Mouse (Mus musculus) kidney, embryonic 14.5 days (tissue): ENCODE measurements around the gene Cgrrf1. TPM values are rescaled to one million over a fixed set of nuclear protein-coding genes. Genes with fewer than 3 reads are reported as not detected.

Experiments used
- ATAC-seq: fragments of 200-750 bp; cut with Nextera tagmentation; 2 replicates; pipeline ENCODE4 v1.8.0; 2017; ENCODE audit warnings: moderate number of reproducible peaks, mild to moderate bottlenecking, moderate TSS enrichment, moderate library complexity; ENCODE audit not compliant: low FRiP score, low TSS enrichment
- H3K27ac ChIP-seq: fragments of 300-500 bp; sonication (generic); 2 replicates; pipeline ENCODE4 v1.5.1; 2014; ENCODE audit warnings: low read depth, mild to moderate bottlenecking, low read length, moderate library complexity, mixed read lengths
- H3K27me3 ChIP-seq: fragments of 300-500 bp; sonication (generic); 2 replicates; pipeline ENCODE4 v1.6.1; 2014; ENCODE audit warnings: mild to moderate bottlenecking, low read length; ENCODE audit not compliant: control insufficient read depth, insufficient read depth
- H3K36me3 ChIP-seq: fragments of 300-500 bp; sonication (generic); 2 replicates; pipeline ENCODE4 v1.6.1; 2014; ENCODE audit warnings: low read length, mixed read lengths; ENCODE audit not compliant: control insufficient read depth, insufficient read depth
- H3K4me1 ChIP-seq: fragments of 300-500 bp; sonication (generic); 2 replicates; pipeline ENCODE4 v1.6.1; 2014; ENCODE audit warnings: low read length, mixed read lengths; ENCODE audit not compliant: control insufficient read depth, insufficient read depth
- H3K4me2 ChIP-seq: fragments of 300-500 bp; sonication (generic); replicated peaks from 2 replicates; pipeline ENCODE4 v1.6.1; 2014; ENCODE audit warnings: low read depth, mild to moderate bottlenecking, low read length
- H3K4me3 ChIP-seq: fragments of 300-500 bp; sonication (generic); 2 replicates; pipeline ENCODE4 v1.5.1; 2014; ENCODE audit warnings: mild to moderate bottlenecking, low read length
- H3K9ac ChIP-seq: fragments of 300-500 bp; sonication (generic); 2 replicates; pipeline ENCODE4 v1.6.1; 2014; ENCODE audit warnings: low read depth, mild to moderate bottlenecking, low read length, moderate library complexity
- H3K9me3 ChIP-seq: fragments of 300-500 bp; sonication (generic); 2 replicates; pipeline ENCODE4 v1.6.1; 2016; ENCODE audit warnings: low read length; ENCODE audit not compliant: control insufficient read depth
- WGBS: fragments of 180-500 bp; shearing (Covaris S2); extraction: QIAGEN DNeasy Blood & Tissue Kit; methylation state at CpG from one replicate; pipeline ENCODE4 v1.1.7; 2014; 5-methylcytosine and 5-hydroxymethylcytosine counted together
- polyA plus RNA-seq: library from polyadenylated mRNA; unstranded; fragments of >200 nt; fragmentation: Nextera tagmentation; extraction: Ambion mirVana; gene quantifications from 2 replicates; pipeline ENCODE4 v1.2.1, GENCODE M21; 2014

The Cgrrf1 gene
- polyA plus RNA-seq, 1 experiment from 2014 or later: 30.6 TPM

- no peak overlapping the region for H3K4me3 ChIP-seq
- no peaks in the 10 kb centered on the region for H3K9me3 ChIP-seq
- H3K27me3 ChIP-seq: no peaks in the 10 kb centered on the region
- 83% methylated on average over 5 of the region's 5 CpGs for WGBS
- H3K4me2 ChIP-seq: no peak overlapping the region
- no peaks in the 10 kb centered on the region for H3K4me1 ChIP-seq
- H3K9ac ChIP-seq: no peak overlapping the region
- ATAC-seq: no peak
- H3K36me3 ChIP-seq: no peaks in the 10 kb centered on the region
- H3K27ac ChIP-seq: no peak overlapping the region
Observed at GRCm38 (mm10) chr14:46897953-46898352, 66.0 kb downstream of the Cgrrf1 start.

GRCm38 (mm10) chr14:46898626-46899025, 66.7 kb downstream of the Cgrrf1 start:
- Histone ChIP-seq H3K4me1 (no peaks in the 10 kb centered on the region), H3K9ac (no peak overlapping the region), H3K9me3 (no peaks in the 10 kb centered on the region), H3K4me2 (no peak overlapping the region), H3K36me3 (no peaks in the 10 kb centered on the region), H3K4me3 (no peak overlapping the region), H3K27ac (no peak overlapping the region), H3K27me3 (no peaks in the 10 kb centered on the region)
- no peak for ATAC-seq
- 66% methylated on average over 3 of the region's 3 CpGs for WGBS

DNA sequence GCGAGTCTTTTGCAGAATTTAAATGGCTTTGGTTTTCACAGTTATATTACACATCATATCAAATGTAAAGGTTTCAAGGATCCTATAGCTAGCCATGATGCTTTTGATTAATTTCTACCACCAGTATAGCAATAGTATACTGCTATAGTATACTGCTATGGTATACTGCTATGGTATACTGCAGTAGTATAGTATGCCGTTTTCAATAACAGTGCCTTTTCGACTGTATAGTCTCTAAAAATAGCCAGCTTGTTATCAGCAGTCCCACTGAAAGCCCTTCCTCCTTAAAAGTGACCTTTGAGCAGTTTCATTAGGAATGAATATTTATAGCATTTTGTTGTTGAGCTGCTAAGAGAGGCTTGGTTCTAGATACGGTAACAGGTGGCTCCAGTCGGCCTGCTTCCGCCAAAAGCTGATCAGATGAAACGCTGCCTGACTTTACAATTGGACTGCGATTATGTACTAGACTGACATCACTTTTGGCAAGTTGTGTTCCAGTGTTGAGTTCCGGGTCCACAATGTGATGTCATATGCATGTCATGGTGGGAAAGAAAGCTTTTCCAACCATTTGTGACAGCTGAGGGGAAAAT, 70.7 kb downstream of the Cgrrf1 start:
- Histone ChIP-seq H3K27me3 (no peaks in the 10 kb centered on the region), H3K36me3 (no peaks in the 10 kb centered on the region), H3K4me3 (no peak overlapping the region), H3K4me2 (no peak overlapping the region), H3K9ac (no peak overlapping the region), H3K9me3 (no peaks in the 10 kb centered on the region), H3K4me1 (no peaks in the 10 kb centered on the region), H3K27ac (no peak overlapping the region)
- 74% methylated on average over 9 of the region's 9 CpGs for WGBS
- no peak for ATAC-seq

Other genes with a start within 250 kb of the Cgrrf1 start
- gene Cdkn3, start 71.6 kb upstream of the Cgrrf1 start, polyA plus RNA-seq: 48.1 and 63.2 TPM in 2 replicates
- 206 and 209 TPM in 2 replicates for gene Cnih1, start 43.7 kb upstream of the Cgrrf1 start, polyA plus RNA-seq
- 53.8 and 89.9 TPM in 2 replicates for gene Gmfb, start 9.9 kb upstream of the Cgrrf1 start, polyA plus RNA-seq
- 2.6 and 2.9 TPM in 2 replicates for gene Samd4, start 50.7 kb downstream of the Cgrrf1 start, polyA plus RNA-seq